Mouse (Mus musculus) liver, embryonic 11.5 days (tissue): ENCODE measurements at regions not wholly inside any gene's neighbourhood (a gene's known extent, or its start where the extent isn't known, plus 50 kb on each side); places are given as distances from the start of the nearest gene placed in this dataset.

Experiments
- ATAC-seq: fragments of 200-750 bp; cut with Nextera tagmentation; replicated peaks from 2 replicates; pipeline ENCODE4 v1.8.0; 2017; ENCODE audit warnings: moderate number of reproducible peaks, mild to moderate bottlenecking, moderate TSS enrichment, moderate library complexity; ENCODE audit not compliant: low FRiP score
- DNase-seq: peaks from one replicate; pipeline ENCODE4 v3.0.0-alpha.2; 2017; ENCODE audit warnings: low spot score
- H3K27ac ChIP-seq: fragments of 300-500 bp; sonication (generic); 2 replicates; pipeline ENCODE4 v1.5.1; 2014; ENCODE audit warnings: mild to moderate bottlenecking, low read depth, low read length, control low read depth
- H3K27me3 ChIP-seq: fragments of 300-500 bp; sonication (generic); replicated peaks from 2 replicates; pipeline ENCODE4 v1.6.1; 2014; ENCODE audit warnings: low read length, mixed read lengths; ENCODE audit not compliant: control insufficient read depth, insufficient read depth
- H3K36me3 ChIP-seq: fragments of 300-500 bp; sonication (generic); 2 replicates; pipeline ENCODE4 v1.6.1; 2014; ENCODE audit warnings: mild to moderate bottlenecking, low read length, moderate library complexity, mixed read lengths; ENCODE audit not compliant: control insufficient read depth, insufficient read depth
- H3K4me1 ChIP-seq: fragments of 300-500 bp; sonication (generic); replicated peaks from 2 replicates; pipeline ENCODE4 v1.6.1; 2014; ENCODE audit warnings: low read length, mixed read lengths; ENCODE audit not compliant: control insufficient read depth, insufficient read depth
- H3K4me2 ChIP-seq: fragments of 300-500 bp; sonication (generic); 2 replicates; pipeline ENCODE4 v1.6.1; 2014; ENCODE audit warnings: mild to moderate bottlenecking, control low read depth, moderate library complexity
- H3K4me3 ChIP-seq: fragments of 300-500 bp; sonication (generic); 2 replicates; pipeline ENCODE4 v1.5.1; 2014; ENCODE audit warnings: low read depth, low read length, control low read depth
- H3K9ac ChIP-seq: fragments of 300-500 bp; sonication (generic); 2 replicates; pipeline ENCODE4 v1.6.1; 2014; ENCODE audit warnings: low read depth, low read length, control low read depth
- H3K9me3 ChIP-seq: fragments of 300-500 bp; sonication (generic); 2 replicates; pipeline ENCODE4 v1.6.1; 2016; ENCODE audit warnings: low read length, inconsistent platforms, mixed read lengths; ENCODE audit not compliant: control insufficient read depth
- WGBS: fragments of 180-500 bp; shearing (Covaris S2); extraction: QIAGEN DNeasy Blood & Tissue Kit; methylation state at CpG from one replicate; pipeline ENCODE4 v1.1.7; 2014; 5-methylcytosine and 5-hydroxymethylcytosine counted together

DNA sequence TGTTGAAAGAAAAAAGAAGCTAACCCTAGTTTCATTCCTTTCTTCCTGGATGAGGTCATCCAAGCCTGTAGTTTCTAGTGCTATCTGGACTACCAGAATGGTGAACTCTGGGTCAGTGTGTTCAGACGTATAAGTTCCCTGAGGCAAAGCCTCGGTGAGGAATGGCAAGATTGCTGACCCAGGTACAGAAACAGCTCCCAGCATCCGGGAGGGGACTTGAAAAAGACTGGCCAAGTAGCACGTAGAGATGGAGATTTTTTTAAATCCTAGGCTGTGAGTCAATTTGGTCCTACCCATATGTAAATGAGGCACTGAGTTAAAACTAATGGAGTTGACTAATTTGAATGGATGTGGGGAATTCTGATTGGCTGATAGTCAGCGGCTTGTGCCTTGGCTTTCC lies 55.0 kb upstream of the Gm11084 start:
- Histone ChIP-seq H3K27me3 (no peaks in the 10 kb centered on the region), H3K4me2 (no peak overlapping the region), H3K4me1 (peaks cover 3% of the 10 kb centered on the region), H3K9me3 (no peaks in the 10 kb centered on the region), H3K9ac (no peak overlapping the region), H3K36me3 (no peaks in the 10 kb centered on the region), H3K27ac (no peak overlapping the region), H3K4me3 (no peak overlapping the region)
- WGBS: 37% methylated on average over 5 of the region's 5 CpGs
- DNase-seq: no peak
- ATAC-seq: no peak

DNA sequence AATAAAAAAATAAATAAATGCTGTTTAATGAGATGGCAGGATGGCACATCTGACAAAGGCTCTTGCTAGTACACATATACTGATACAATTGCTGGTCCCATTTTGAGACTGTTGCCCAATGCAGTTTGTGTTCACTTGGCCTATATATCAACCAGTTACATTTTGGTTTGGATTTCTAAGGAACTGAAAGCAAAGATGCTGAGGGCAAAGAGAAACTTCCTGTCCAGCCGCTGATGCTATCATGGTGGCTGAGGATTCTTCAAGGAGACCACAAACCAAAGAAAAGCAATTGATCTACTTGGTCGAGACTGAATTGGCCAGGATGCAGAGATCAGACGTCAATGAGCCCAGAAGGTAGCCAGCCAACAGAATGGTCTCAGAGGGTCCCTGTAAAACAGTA lies 53.5 kb upstream of the Gm11084 start:
- DNase-seq (no peak), ATAC-seq (no peak)
- H3K9me3 ChIP-seq: no peaks in the 10 kb centered on the region
- no peak overlapping the region for H3K4me2 ChIP-seq
- H3K4me3 ChIP-seq: no peak overlapping the region
- H3K27me3 ChIP-seq: no peaks in the 10 kb centered on the region
- WGBS: 32% methylated on average over 3 of the region's 3 CpGs
- no peak overlapping the region for H3K9ac ChIP-seq
- no peak overlapping the region for H3K27ac ChIP-seq
- peaks cover 3% of the 10 kb centered on the region for H3K4me1 ChIP-seq
- H3K36me3 ChIP-seq: no peaks in the 10 kb centered on the region

DNA sequence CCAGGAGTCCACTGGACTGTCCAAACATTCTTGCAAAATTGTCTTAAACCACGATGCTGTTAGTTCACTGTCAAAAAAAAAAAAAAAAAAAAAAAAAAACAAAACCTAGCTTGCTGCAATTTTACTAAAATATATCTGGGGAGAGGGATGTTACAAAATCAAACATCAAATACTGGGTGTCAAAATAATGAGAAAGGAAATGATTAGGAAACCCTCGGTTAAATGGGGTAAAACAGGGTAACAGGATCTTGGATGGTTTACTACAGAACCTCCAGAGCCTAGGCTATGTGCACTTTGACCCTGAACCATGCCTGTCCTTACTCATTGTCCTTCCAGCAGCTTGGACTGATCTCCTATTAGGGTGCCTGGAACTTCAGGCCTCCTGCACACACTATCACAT lies 52.8 kb upstream of the Gm11084 start:
- Histone ChIP-seq H3K9me3 (no peaks in the 10 kb centered on the region), H3K27ac (no peak overlapping the region), H3K4me2 (no peak overlapping the region), H3K4me3 (no peak overlapping the region), H3K36me3 (no peaks in the 10 kb centered on the region), H3K4me1 (peaks cover 3% of the 10 kb centered on the region), H3K9ac (no peak overlapping the region), H3K27me3 (no peaks in the 10 kb centered on the region)
- ATAC-seq (no peak), DNase-seq (no peak)
- 53% methylated on average over 2 of the region's 2 CpGs for WGBS

DNA sequence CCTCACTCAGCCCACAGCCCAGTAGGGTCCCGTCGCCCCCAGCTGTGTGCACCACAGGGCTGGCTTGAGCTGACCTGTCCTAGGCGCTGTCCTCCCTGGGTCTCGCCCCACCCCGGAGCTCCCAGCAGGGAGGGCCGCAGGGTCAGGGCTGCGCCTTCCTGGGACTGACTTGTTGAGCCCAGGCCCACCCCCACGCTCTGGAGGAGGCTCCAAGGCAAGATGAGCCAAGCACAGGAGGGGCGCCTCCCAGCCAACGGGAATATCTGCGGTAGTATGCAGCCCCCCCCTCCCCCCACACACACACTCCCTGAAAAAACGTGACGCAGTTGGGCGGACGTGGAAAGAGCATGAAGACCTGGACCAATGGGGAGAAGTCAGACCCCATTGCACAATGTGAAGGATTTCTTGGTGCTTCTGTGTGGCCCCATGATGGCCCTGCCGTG lies 51.8 kb upstream of the Gm11084 start:
- Histone ChIP-seq H3K4me2 (peak overlapping the region; percentile 57), H3K27me3 (no peaks in the 10 kb centered on the region), H3K4me3 (peak overlapping the region; percentile 1), H3K27ac (no peak overlapping the region), H3K4me1 (peaks cover 3% of the 10 kb centered on the region), H3K36me3 (no peaks in the 10 kb centered on the region), H3K9ac (peak overlapping the region; percentile 4; the same call in 1 of the 2 replicates), H3K9me3 (no peaks in the 10 kb centered on the region)
- WGBS: 12% methylated on average over 16 of the region's 16 CpGs
- ATAC-seq (peak; percentile 53), DNase-seq (peak; percentile 46)

- H3K27ac ChIP-seq: no peak overlapping the region
- H3K27me3 ChIP-seq: no peaks in the 10 kb centered on the region
- no peak overlapping the region for H3K4me3 ChIP-seq
- no peak overlapping the region for H3K9ac ChIP-seq
- no peaks in the 10 kb centered on the region for H3K36me3 ChIP-seq
- 51% methylated on average over 13 of the region's 13 CpGs for WGBS
- ATAC-seq (no peak), DNase-seq (no peak)
- peaks cover 3% of the 10 kb centered on the region for H3K4me1 ChIP-seq
- peak overlapping the region; percentile 57; the same call in 1 of the 2 replicates for H3K4me2 ChIP-seq
- no peaks in the 10 kb centered on the region for H3K9me3 ChIP-seq
Observed at GRCm38 (mm10) chr2:73037266-73038046, 50.9 kb upstream of the Gm11084 start.
